Mouse (Mus musculus): ENCODE results near the gene Arap2.

DNA sequence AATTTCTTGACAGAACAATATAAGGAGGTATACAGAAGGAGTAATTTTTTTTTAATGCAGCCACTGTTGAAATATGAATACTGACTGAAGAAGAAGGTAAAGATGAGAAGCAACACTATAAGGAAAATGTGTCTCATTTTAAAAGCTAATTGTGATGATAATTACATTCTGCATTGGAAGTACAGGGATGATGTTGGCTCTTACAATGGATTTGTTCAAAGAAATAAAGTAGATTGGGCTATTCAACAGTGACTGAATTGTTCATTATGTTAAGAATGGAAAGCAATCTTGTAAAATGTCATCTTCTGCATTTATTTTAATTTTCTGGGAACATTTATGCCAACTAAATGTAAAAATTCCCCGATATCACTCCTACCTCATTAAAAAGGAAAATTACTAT, 178.6 kb downstream of the Arap2 start:
- TF ChIP-seq CTCF (conservative IDR thresholded peaks at IDR 0.05; ENCODE audit: low read length): no peak
- no peak for TF ChIP-seq NANOG (IDR thresholded peaks at IDR 0.05; ENCODE audit: borderline replicate concordance, low read length)
- no peak for TF ChIP-seq POU5F1 (IDR thresholded peaks at IDR 0.05; ENCODE audit: borderline replicate concordance, low read length)
